Mouse (Mus musculus) brain, embryonic 18.5 days (tissue): ENCODE results near the gene Dcp1a.
"Not testable (repeated sequence)": the region's sequence is repeated elsewhere in the genome, so short reads cannot be mapped to it uniquely, and the experiment has no call there.

Source experiments
- DNase-seq: peaks from one replicate; pipeline ENCODE4 v3.0.0-alpha.2; 2012; ENCODE audit warnings: low read depth, low spot score

The Dcp1a gene

GRCm38 (mm10) chr14:30519323-30519722 lies 40.0 kb downstream of the Dcp1a start:
- no peak for DNase-seq

- no peak for DNase-seq
These were observed 44.0 kb downstream of the Dcp1a start for GRCm38 (mm10) chr14:30523356-30523755.

- no peak for DNase-seq
These were observed 49.1 kb downstream of the Dcp1a start for GRCm38 (mm10) chr14:30528392-30528791.

GRCm38 (mm10) chr14:30528961-30529360 lies 49.6 kb downstream of the Dcp1a start:
- DNase-seq, result no peak

- DNase-seq, result no peak
These were observed 50.1 kb downstream of the Dcp1a start for GRCm38 (mm10) chr14:30529454-30529853.

- no peak for DNase-seq
These were observed 51.5 kb downstream of the Dcp1a start for GRCm38 (mm10) chr14:30530726-30531269.

- DNase-seq, result no peak
These were observed 52.1 kb downstream of the Dcp1a start for GRCm38 (mm10) chr14:30531431-30531830.

- DNase-seq, result no peak
These were observed 52.6 kb downstream of the Dcp1a start for GRCm38 (mm10) chr14:30531896-30532295.

GRCm38 (mm10) chr14:30533780-30534450 lies 54.6 kb downstream of the Dcp1a start:
- DNase-seq, result no peak

GRCm38 (mm10) chr14:30541541-30541940 lies 62.2 kb downstream of the Dcp1a start:
- peak; percentile 14 for DNase-seq

GRCm38 (mm10) chr14:30543331-30543730 lies 64.0 kb downstream of the Dcp1a start:
- DNase-seq, result not testable (repeated sequence)

- peak; percentile 20 for DNase-seq
These were observed 68.9 kb downstream of the Dcp1a start, which contains the start of gene Tkt for GRCm38 (mm10) chr14:30548131-30548720. TSS of gene Tkt (plus strand) at chr14:30548359.

- DNase-seq, result peak; percentile 84
These were observed 69.8 kb downstream of the Dcp1a start for GRCm38 (mm10) chr14:30548965-30549776.

GRCm38 (mm10) chr14:30549777-30550149 lies 70.4 kb downstream of the Dcp1a start:
- DNase-seq, result no peak

- no peak for DNase-seq
These were observed 71.1 kb downstream of the Dcp1a start for GRCm38 (mm10) chr14:30550232-30551070.

GRCm38 (mm10) chr14:30551509-30551908 lies 72.2 kb downstream of the Dcp1a start:
- DNase-seq, result no peak

GRCm38 (mm10) chr14:30551981-30552380 lies 72.6 kb downstream of the Dcp1a start:
- DNase-seq, result no peak

GRCm38 (mm10) chr14:30553185-30553584 lies 73.8 kb downstream of the Dcp1a start:
- DNase-seq, result no peak

GRCm38 (mm10) chr14:30556651-30557050 lies 77.3 kb downstream of the Dcp1a start:
- no peak for DNase-seq

- no peak for DNase-seq
These were observed 78.4 kb downstream of the Dcp1a start for GRCm38 (mm10) chr14:30557730-30558129.

GRCm38 (mm10) chr14:30559321-30559850 lies 80.1 kb downstream of the Dcp1a start:
- DNase-seq, result no peak
